Mouse (Mus musculus) cortical plate, adult 2 months (tissue): ENCODE data around the gene Tomm40.

Source experiments
- CTCF ChIP-seq: fragments of 200-500 bp; IDR thresholded peaks from 2 replicates; pipeline ENCODE4 v1.5.1; 2011; ENCODE audit warnings: mild to moderate bottlenecking, control low read depth, low read length; ENCODE audit not compliant: insufficient read depth; ENCODE audit errors: extremely low read depth
- POLR2A ChIP-seq: fragments of 200-500 bp; IDR thresholded peaks from 2 replicates; pipeline ENCODE4 v1.6.1; 2011; ENCODE audit warnings: mild to moderate bottlenecking, low read length, control low read depth; ENCODE audit not compliant: insufficient read depth; ENCODE audit errors: extremely low read depth

- peak; percentile 83 for TF ChIP-seq POLR2A
- no peak for TF ChIP-seq CTCF
Measured at GRCm38 (mm10) chr7:19698907-19699826, 16.1 kb downstream of the Tomm40 start, which contains the start of gene Apoe.
